Mouse (Mus musculus) olfactory bulb, adult 2 months (tissue): ENCODE measurements around the gene Smpd2.
"Not testable (repeated sequence)": the region's sequence is repeated elsewhere in the genome, so short reads cannot be mapped to it uniquely, and the experiment has no call there.

Source experiments
- CTCF ChIP-seq: fragments of 200-500 bp; IDR thresholded peaks from 2 replicates; pipeline ENCODE4 v1.5.1; 2012; ENCODE audit warnings: low read depth, mild to moderate bottlenecking, low read length, moderate library complexity; ENCODE audit not compliant: insufficient read depth
- POLR2A ChIP-seq: fragments of 200-500 bp; IDR thresholded peaks from 2 replicates; pipeline ENCODE4 v1.6.1; 2012; ENCODE audit warnings: mild to moderate bottlenecking, low read depth, low read length, moderate library complexity; ENCODE audit not compliant: insufficient read depth

- TF ChIP-seq CTCF, POLR2A: not testable (repeated sequence)
These were observed 15.3 kb upstream of the Smpd2 start for GRCm38 (mm10) chr10:41505446-41505845.
